12 mouse cellular contexts compared by ENCODE assay signal in the genomic region with DNA sequence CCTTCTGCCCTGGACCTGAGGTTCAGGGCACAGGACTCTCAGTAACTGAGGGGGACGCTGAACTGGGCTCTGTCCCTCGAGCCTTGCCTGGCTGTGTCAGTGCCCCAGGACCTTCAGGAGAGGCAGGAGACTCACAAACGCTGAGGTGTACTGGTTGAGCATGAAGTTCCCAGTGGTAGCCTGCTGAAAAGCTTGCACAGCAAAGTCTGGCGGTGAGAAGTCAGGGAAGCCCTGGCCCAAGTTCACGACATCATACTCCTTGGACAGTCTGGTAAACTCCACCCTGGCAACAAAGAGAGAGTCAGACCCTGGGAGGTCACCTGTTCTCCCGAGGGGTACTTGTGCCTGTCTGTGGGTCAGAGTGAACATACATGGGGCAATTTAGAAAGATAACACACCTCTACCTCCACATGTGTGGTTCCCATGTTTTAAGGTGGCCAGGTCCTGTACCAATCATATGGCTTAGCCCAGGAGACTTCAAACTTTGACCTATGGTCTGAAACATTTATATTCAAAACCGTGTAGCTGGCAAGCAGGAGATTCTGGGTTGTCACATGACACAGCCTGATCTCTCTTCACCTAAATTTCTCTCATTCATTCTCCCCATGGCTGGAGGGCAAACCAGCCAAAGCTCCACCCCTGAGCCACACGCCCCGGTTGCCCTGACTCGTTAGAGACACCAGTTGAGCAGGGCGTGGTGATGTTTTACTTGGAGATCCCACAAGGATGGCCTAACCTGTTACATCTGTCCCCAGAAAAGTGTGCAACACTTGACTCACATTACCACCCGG.
"Had no signal": no experiment of that assay in that cellular context is flagged by ENCODE, and none has a peak within 500 bp of the region (broad histone marks: within the 10 kb centered on the region; RNA-seq: fewer than 3 reads in every experiment).

No protein-coding gene starts in this region.

- H3K27me3 ChIP-seq: limb, embryonic 15.5 days; liver, embryonic 12.5 days; midbrain, embryonic 15.5 days; neural tube, embryonic 12.5 days had no signal

- H3K4me1 ChIP-seq: limb, embryonic 15.5 days; midbrain, embryonic 15.5 days; neural tube, embryonic 12.5 days had no signal

- H3K9ac ChIP-seq: limb, embryonic 15.5 days; liver, embryonic 12.5 days; lung, embryonic 14.5 days; midbrain, embryonic 15.5 days; neural tube, embryonic 12.5 days had no signal

- DNase-seq: layer of hippocampus, postnatal 36 days; lung, embryonic 14.5 days; lung, postnatal 10 days; right cerebral cortex, postnatal 4 days; thymus, postnatal 4 days had no signal

- H3K4me3 ChIP-seq: limb, embryonic 15.5 days; liver, embryonic 12.5 days; midbrain, embryonic 15.5 days; neural tube, embryonic 12.5 days had no signal

- H3K4me2 ChIP-seq: limb, embryonic 15.5 days; liver, embryonic 12.5 days; lung, embryonic 14.5 days; midbrain, embryonic 11.5 days; midbrain, embryonic 15.5 days; neural tube, embryonic 12.5 days had no signal

- H3K36me3 ChIP-seq: midbrain, embryonic 15.5 days; neural tube, embryonic 12.5 days had no signal

- ATAC-seq: hindbrain, postnatal 0 days; liver, embryonic 12.5 days; midbrain, embryonic 15.5 days had no signal

- H3K27ac ChIP-seq: hindbrain, postnatal 0 days; limb, embryonic 15.5 days; liver, embryonic 12.5 days; macrophage; midbrain, embryonic 15.5 days; neural tube, embryonic 12.5 days had no signal

- H3K9me3 ChIP-seq: limb, embryonic 15.5 days; liver, embryonic 12.5 days; midbrain, embryonic 15.5 days; neural tube, embryonic 12.5 days had no signal
